Mouse (Mus musculus): ENCODE measurements around the gene Mgrn1. TPM values are rescaled to one million over a fixed set of nuclear protein-coding genes. Genes with fewer than 3 reads are reported as not detected.

Mgrn1 gene
- polyA plus RNA-seq, 1 experiment, result 84.0 TPM

- no peak for DNase-seq (ENCODE audit: low spot score)
Measured at GRCm38 (mm10) chr16:4940311-4940850, 54.3 kb downstream of the Mgrn1 start.

- DNase-seq (ENCODE audit: low spot score), result no peak
Measured at GRCm38 (mm10) chr16:4941016-4941415, 55.0 kb downstream of the Mgrn1 start.

- DNase-seq (ENCODE audit: low spot score), result no peak
Measured at GRCm38 (mm10) chr16:4942868-4943267, 56.8 kb downstream of the Mgrn1 start.

GRCm38 (mm10) chr16:4943431-4943830, 57.4 kb downstream of the Mgrn1 start:
- no peak for DNase-seq (ENCODE audit: low spot score)

GRCm38 (mm10) chr16:4945415-4945814, 59.4 kb downstream of the Mgrn1 start:
- no peak for DNase-seq (ENCODE audit: low spot score)

- no peak for DNase-seq (ENCODE audit: low spot score)
Measured at GRCm38 (mm10) chr16:4946155-4946554, 60.1 kb downstream of the Mgrn1 start.

- no peak for DNase-seq (ENCODE audit: low spot score)
Measured at GRCm38 (mm10) chr16:4947378-4947777, 61.3 kb downstream of the Mgrn1 start.

- DNase-seq (ENCODE audit: low spot score), result no peak
Measured at GRCm38 (mm10) chr16:4956609-4957008, 70.6 kb downstream of the Mgrn1 start.

GRCm38 (mm10) chr16:4957446-4957845, 71.4 kb downstream of the Mgrn1 start:
- no peak for DNase-seq (ENCODE audit: low spot score)

GRCm38 (mm10) chr16:4960260-4960659, 74.2 kb downstream of the Mgrn1 start:
- no peak for DNase-seq (ENCODE audit: low spot score)

- no peak for DNase-seq (ENCODE audit: low spot score)
Measured at GRCm38 (mm10) chr16:4963346-4963745, 77.3 kb downstream of the Mgrn1 start.

- DNase-seq (ENCODE audit: low spot score), result peak; percentile 92
Measured at GRCm38 (mm10) chr16:4963797-4964709, 78.0 kb downstream of the Mgrn1 start, which contains the start of gene Anks3. Gene Anks3 (minus strand): TSS chr16:4964205.

GRCm38 (mm10) chr16:4964731-4965391, 78.8 kb downstream of the Mgrn1 start:
- no peak for DNase-seq (ENCODE audit: low spot score)

GRCm38 (mm10) chr16:4965392-4966129, 79.5 kb downstream of the Mgrn1 start:
- DNase-seq (ENCODE audit: low spot score), result no peak

GRCm38 (mm10) chr16:4968426-4968825, 82.4 kb downstream of the Mgrn1 start:
- DNase-seq (ENCODE audit: low spot score), result no peak

GRCm38 (mm10) chr16:4969055-4969843, 83.2 kb downstream of the Mgrn1 start:
- no peak for DNase-seq (ENCODE audit: low spot score)

- no peak for DNase-seq (ENCODE audit: low spot score)
Measured at GRCm38 (mm10) chr16:4971626-4972025, 85.6 kb downstream of the Mgrn1 start.

- no peak for DNase-seq (ENCODE audit: low spot score)
Measured at GRCm38 (mm10) chr16:4974521-4974920, 88.5 kb downstream of the Mgrn1 start.

GRCm38 (mm10) chr16:4976180-4976579, 90.1 kb downstream of the Mgrn1 start:
- no peak for DNase-seq (ENCODE audit: low spot score)

GRCm38 (mm10) chr16:4978275-4979051, 92.4 kb downstream of the Mgrn1 start:
- no peak for DNase-seq (ENCODE audit: low spot score)
